Mouse (Mus musculus) spleen, adult 2 months (tissue): Measurements from ENCODE around the gene Strn4.

Source experiments
- CTCF ChIP-seq: fragments of 200-500 bp; IDR thresholded peaks from 2 replicates; pipeline ENCODE4 v1.5.1; 2011; ENCODE audit warnings: mild to moderate bottlenecking, inconsistent platforms; ENCODE audit not compliant: insufficient read depth, insufficient read length, insufficient replicate concordance; ENCODE audit errors: extremely low read depth
- POLR2A ChIP-seq: fragments of 200-500 bp; IDR thresholded peaks from 2 replicates; pipeline ENCODE4 v1.6.1; 2011; ENCODE audit warnings: low read depth, low read length, inconsistent platforms

DNA sequence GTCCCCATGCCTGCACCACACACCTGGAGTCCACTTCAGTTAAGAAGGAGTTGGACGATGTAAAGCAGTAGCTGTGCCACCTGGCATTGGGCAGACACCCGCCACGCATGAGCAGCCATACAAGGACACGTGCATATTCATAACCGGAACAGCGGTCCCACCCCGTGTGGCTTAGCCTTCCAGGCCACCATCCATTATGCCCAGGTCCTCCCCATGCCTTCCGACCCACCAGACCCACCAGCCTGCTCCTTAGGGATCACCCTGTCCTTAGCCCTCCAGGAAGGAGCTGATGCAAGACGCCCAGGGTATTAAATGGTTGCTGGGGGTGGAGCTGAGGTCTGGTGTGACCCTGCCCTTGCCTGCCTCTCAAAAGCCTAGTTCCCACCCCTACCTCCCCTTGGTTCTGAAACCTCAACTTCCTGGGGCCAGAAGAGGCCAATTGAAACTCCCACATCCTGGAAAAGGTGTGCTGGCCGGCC lies 31.2 kb upstream of the Strn4 start:
- TF ChIP-seq CTCF (no peak), POLR2A (no peak)
